Mouse (Mus musculus) embryonic fibroblast, embryonic 13.5 days (primary cell): ENCODE results near the gene Vnn3. TPM values are rescaled to one million over a fixed set of nuclear protein-coding genes. Genes with fewer than 3 reads are reported as not detected.

ENCODE experiments used
- H3K27ac ChIP-seq: 2 replicates; pipeline ENCODE4 v1.5.1; 2012; ENCODE audit warnings: low read length, control low read depth, inconsistent platforms; ENCODE audit not compliant: insufficient read depth
- H3K4me1 ChIP-seq: 2 replicates; pipeline ENCODE4 v1.6.1; 2011; ENCODE audit warnings: low read length; ENCODE audit not compliant: control insufficient read depth, insufficient read depth
- H3K4me3 ChIP-seq: 2 replicates; pipeline ENCODE4 v1.5.1; 2011; ENCODE audit warnings: mild to moderate bottlenecking, control low read depth, low read length; ENCODE audit not compliant: insufficient read depth
- CTCF ChIP-seq: IDR thresholded peaks from 2 replicates; pipeline ENCODE4 v1.5.1; 2011; ENCODE audit warnings: mild to moderate bottlenecking, control low read depth, low read length, moderate library complexity, borderline replicate concordance; ENCODE audit not compliant: insufficient read depth
- POLR2A ChIP-seq: IDR thresholded peaks from 2 replicates; pipeline ENCODE4 v1.6.1; 2011; ENCODE audit warnings: low read depth, mild to moderate bottlenecking, control low read depth, low read length, moderate library complexity
- polyA plus RNA-seq: library from polyadenylated mRNA; stranded (reverse); fragments of >200 nt; gene quantifications from 2 replicates; pipeline ENCODE4 v1.2.4, GENCODE M21; 2011; ENCODE audit warnings: low read depth; ENCODE audit not compliant: missing spikeins, insufficient read length

Gene Vnn3
- not detected in 2 replicates for polyA plus RNA-seq

- H3K4me3 ChIP-seq: no peak within 1 kb of the TSS
- TF ChIP-seq POLR2A (no peak), CTCF (no peak)
- H3K4me1 ChIP-seq: no peaks in the 10 kb centered on the region
- H3K27ac ChIP-seq: no peak within 1 kb of the TSS
Observed at GRCm38 (mm10) chr10:23851228-23851912, at the start of gene Vnn3. Vnn3 (plus strand) TSS chr10:23851462.

GRCm38 (mm10) chr10:23802911-23803310 lies 48.4 kb upstream of the Vnn3 start:
- no peak for TF ChIP-seq CTCF
- TF ChIP-seq POLR2A: no peak
- Histone ChIP-seq H3K4me1 (no peaks in the 10 kb centered on the region), H3K4me3 (no peak overlapping the region), H3K27ac (no peak overlapping the region)

GRCm38 (mm10) chr10:23804665-23805064 lies 46.6 kb upstream of the Vnn3 start:
- no peaks in the 10 kb centered on the region for H3K4me1 ChIP-seq
- H3K4me3 ChIP-seq: no peak overlapping the region
- no peak for TF ChIP-seq POLR2A
- TF ChIP-seq CTCF: no peak
- no peak overlapping the region for H3K27ac ChIP-seq

- no peak overlapping the region for H3K4me3 ChIP-seq
- H3K27ac ChIP-seq: no peak overlapping the region
- no peaks in the 10 kb centered on the region for H3K4me1 ChIP-seq
- TF ChIP-seq CTCF (no peak), POLR2A (no peak)
Observed at GRCm38 (mm10) chr10:23806201-23806600, 45.1 kb upstream of the Vnn3 start.

GRCm38 (mm10) chr10:23811635-23812437 lies 39.4 kb upstream of the Vnn3 start:
- no peak overlapping the region for H3K27ac ChIP-seq
- H3K4me1 ChIP-seq: no peaks in the 10 kb centered on the region
- H3K4me3 ChIP-seq: no peak overlapping the region
- no peak for TF ChIP-seq CTCF
- no peak for TF ChIP-seq POLR2A

- Histone ChIP-seq H3K4me1 (no peaks in the 10 kb centered on the region), H3K4me3 (no peak overlapping the region), H3K27ac (no peak overlapping the region)
- TF ChIP-seq CTCF (no peak), POLR2A (no peak)
Observed at GRCm38 (mm10) chr10:23812438-23812759, 38.9 kb upstream of the Vnn3 start.

GRCm38 (mm10) chr10:23812852-23813766 lies 38.2 kb upstream of the Vnn3 start:
- H3K4me3 ChIP-seq: no peak overlapping the region
- no peak overlapping the region for H3K27ac ChIP-seq
- no peaks in the 10 kb centered on the region for H3K4me1 ChIP-seq
- TF ChIP-seq POLR2A (no peak), CTCF (no peak)

GRCm38 (mm10) chr10:23815168-23815567 lies 36.1 kb upstream of the Vnn3 start:
- no peaks in the 10 kb centered on the region for H3K4me1 ChIP-seq
- no peak overlapping the region for H3K27ac ChIP-seq
- TF ChIP-seq POLR2A (no peak), CTCF (no peak)
- no peak overlapping the region for H3K4me3 ChIP-seq

- no peak overlapping the region for H3K4me3 ChIP-seq
- TF ChIP-seq POLR2A (no peak), CTCF (no peak)
- no peaks in the 10 kb centered on the region for H3K4me1 ChIP-seq
- no peak overlapping the region for H3K27ac ChIP-seq
Observed at GRCm38 (mm10) chr10:23816241-23816640, 35.0 kb upstream of the Vnn3 start.

- Histone ChIP-seq H3K4me3 (no peak overlapping the region), H3K4me1 (no peaks in the 10 kb centered on the region), H3K27ac (no peak overlapping the region)
- TF ChIP-seq POLR2A: no peak
- TF ChIP-seq CTCF: no peak
Observed at GRCm38 (mm10) chr10:23826516-23826915, 24.7 kb upstream of the Vnn3 start.
